Mouse (Mus musculus) G1E (cell line): ENCODE data around the gene Art3.
A peak's percentile ranks its signal among the peaks of the same experiment; 100 is the strongest.

Experiments used
- CTCF ChIP-seq: IDR thresholded peaks from 2 replicates; pipeline ENCODE4 v1.5.1; 2012; ENCODE audit warnings: low read depth, low read length, inconsistent platforms, mixed read lengths
- GATA1 ChIP-seq: IDR thresholded peaks from 2 replicates; pipeline ENCODE4 v1.6.1; 2012; ENCODE audit warnings: borderline replicate concordance, low read length, inconsistent platforms, mixed read lengths

DNA sequence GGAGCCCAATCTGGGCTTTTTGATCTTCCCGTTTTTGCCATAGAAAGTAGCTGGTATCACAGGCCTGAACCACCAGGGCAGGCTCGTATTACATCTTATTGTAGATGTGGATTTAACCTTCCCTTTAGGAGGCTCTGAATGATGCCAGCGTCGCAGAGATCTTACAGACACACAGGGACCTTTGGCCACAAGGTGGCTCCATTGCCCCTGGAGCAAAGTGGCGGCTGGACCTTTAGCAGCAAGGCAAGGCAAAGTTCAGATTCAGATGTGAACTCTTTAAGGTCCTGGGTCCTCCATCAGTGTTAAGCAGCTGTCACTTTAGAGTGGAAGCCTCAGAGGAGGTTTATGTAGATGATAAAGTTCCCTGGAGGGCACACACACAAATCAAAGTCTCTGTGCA, 129.7 kb downstream of the Art3 start:
- TF ChIP-seq CTCF (peak; percentile 25; the same call in 1 of the 2 replicates), GATA1 (no peak)
